Mouse (Mus musculus) embryonic fibroblast, embryonic 13.5 days (primary cell): ENCODE results near the gene Zbtb17.

Source experiments
- CTCF ChIP-seq: IDR thresholded peaks from 2 replicates; pipeline ENCODE4 v1.5.1; 2011; ENCODE audit warnings: mild to moderate bottlenecking, control low read depth, low read length, moderate library complexity, borderline replicate concordance; ENCODE audit not compliant: insufficient read depth
- POLR2A ChIP-seq: IDR thresholded peaks from 2 replicates; pipeline ENCODE4 v1.6.1; 2011; ENCODE audit warnings: low read depth, mild to moderate bottlenecking, control low read depth, low read length, moderate library complexity

DNA sequence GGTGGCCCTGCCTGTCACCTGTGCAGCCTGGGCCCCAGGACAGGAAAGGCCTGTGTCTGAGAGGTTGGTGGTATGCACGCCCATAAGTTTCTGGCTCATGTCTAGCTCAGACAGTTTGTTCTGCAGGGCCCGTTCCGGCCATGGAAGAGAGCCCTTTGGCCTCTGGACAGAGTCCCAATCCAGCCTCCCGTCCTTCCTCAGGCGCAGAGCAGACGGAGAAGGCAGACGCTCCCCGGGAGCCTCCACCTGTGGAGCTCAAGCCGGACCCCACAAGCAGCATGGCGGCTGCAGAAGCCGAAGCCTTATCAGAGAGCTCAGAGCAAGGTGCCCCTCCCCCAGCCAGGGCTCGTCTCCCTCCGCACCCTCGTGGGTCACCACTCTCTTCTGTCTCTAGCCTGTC lies 19.0 kb downstream of the Zbtb17 start:
- TF ChIP-seq CTCF: no peak
- TF ChIP-seq POLR2A: no peak
